In genomic region chr13:74061613-74062377, GRCm38 (mm10) we compare ENCODE assay signal across 8 mouse cellular contexts. TPM values are rescaled to one million over a fixed set of nuclear protein-coding genes. Genes with fewer than 3 reads are reported as not detected.
DNase-seq lines count a peak whose midpoint lies in the region; ATAC-seq and TF ChIP-seq lines count a peak whose summit lies in the region.

Gene Cep72, minus strand, starts transcription at chr13:74062299.

- peak; percentile 96 for ATAC-seq in embryonic facial prominence, embryonic 15.5 days (ENCODE audit: insufficient number of reproducible peaks, low FRiP score, low TSS enrichment, low read depth)
- peak; percentile 98 for ATAC-seq in limb, embryonic 13.5 days (ENCODE audit: low FRiP score, low read depth)
- ATAC-seq in midbrain, embryonic 15.5 days (replicated peaks) = peak; percentile 98

- DNase-seq in 416B (ENCODE audit: low read depth) = peak; percentile 92
- peak; percentile 86 for DNase-seq in heart, adult 8-10 months (ENCODE audit: low spot score)
- peak; percentile 79 to 90 for DNase-seq in kidney, adult 8-10 months
- peak; percentile 82 to 92 for DNase-seq in spleen, adult 18-20 months

- peak within 1 kb of the TSS; percentile 56 for H3K27ac ChIP-seq in bone marrow macrophage, adult 2 months (ENCODE audit: insufficient read depth, low read depth, low read length)
- H3K27ac ChIP-seq in embryonic facial prominence, embryonic 15.5 days (replicated peaks) = peak within 1 kb of the TSS; percentile 90
- peak within 1 kb of the TSS; percentile 79 for H3K27ac ChIP-seq in limb, embryonic 13.5 days
- H3K27ac ChIP-seq in midbrain, embryonic 15.5 days = peak within 1 kb of the TSS; percentile 74

- H3K9ac ChIP-seq in embryonic facial prominence, embryonic 15.5 days = peak within 1 kb of the TSS; percentile 70
- H3K9ac ChIP-seq in limb, embryonic 13.5 days = peak within 1 kb of the TSS; percentile 84
- peak within 1 kb of the TSS; percentile 76 for H3K9ac ChIP-seq in midbrain, embryonic 15.5 days

- peaks cover 8% of the 10 kb centered on the region for H3K4me1 ChIP-seq in bone marrow macrophage, adult 2 months (ENCODE audit: control insufficient read depth, insufficient read depth, low read length)
- H3K4me1 ChIP-seq in embryonic facial prominence, embryonic 15.5 days = no peaks in the 10 kb centered on the region
- peaks cover 3% of the 10 kb centered on the region for H3K4me1 ChIP-seq in limb, embryonic 13.5 days
- peaks cover 3% of the 10 kb centered on the region; the same call in 1 of the 2 replicates for H3K4me1 ChIP-seq in midbrain, embryonic 15.5 days

- 2% methylated on average over 47 of the region's 48 CpGs for WGBS in embryonic facial prominence, embryonic 15.5 days
- 3% methylated on average over 48 of the region's 48 CpGs for WGBS in limb, embryonic 13.5 days
- 3% methylated on average over 48 of the region's 48 CpGs for WGBS in midbrain, embryonic 15.5 days

- TF ChIP-seq CTCF in bone marrow macrophage, adult 2 months (IDR thresholded peaks at IDR 0.05; ENCODE audit: low read depth, low read length) = no peak

- TF ChIP-seq POLR2A in bone marrow macrophage, adult 2 months (IDR thresholded peaks at IDR 0.05; ENCODE audit: borderline replicate concordance, low read depth, low read length) = no peak

- H3K9me3 ChIP-seq in embryonic facial prominence, embryonic 15.5 days (replicated peaks) = no peaks in the 10 kb centered on the region
- H3K9me3 ChIP-seq in limb, embryonic 13.5 days = no peaks in the 10 kb centered on the region
- no peaks in the 10 kb centered on the region for H3K9me3 ChIP-seq in midbrain, embryonic 15.5 days

- peak within 1 kb of the TSS; percentile 49 for H3K4me2 ChIP-seq in embryonic facial prominence, embryonic 15.5 days (replicated peaks)
- peak within 1 kb of the TSS; percentile 61 for H3K4me2 ChIP-seq in limb, embryonic 13.5 days (replicated peaks)
- peak within 1 kb of the TSS; percentile 70 for H3K4me2 ChIP-seq in midbrain, embryonic 15.5 days

- peaks cover 5% of the 10 kb centered on the region; the same call in 1 of the 2 replicates for H3K36me3 ChIP-seq in embryonic facial prominence, embryonic 15.5 days
- peaks cover 24% of the 10 kb centered on the region for H3K36me3 ChIP-seq in limb, embryonic 13.5 days
- H3K36me3 ChIP-seq in midbrain, embryonic 15.5 days (replicated peaks) = no peaks in the 10 kb centered on the region

- no peaks in the 10 kb centered on the region for H3K27me3 ChIP-seq in embryonic facial prominence, embryonic 15.5 days
- no peaks in the 10 kb centered on the region for H3K27me3 ChIP-seq in limb, embryonic 13.5 days
- no peaks in the 10 kb centered on the region for H3K27me3 ChIP-seq in midbrain, embryonic 15.5 days (replicated peaks)

- H3K4me3 ChIP-seq in bone marrow macrophage, adult 2 months (ENCODE audit: insufficient read depth, low read length) = peak within 1 kb of the TSS; percentile 82
- peak within 1 kb of the TSS; percentile 91 for H3K4me3 ChIP-seq in embryonic facial prominence, embryonic 15.5 days (replicated peaks)
- H3K4me3 ChIP-seq in limb, embryonic 13.5 days = peak within 1 kb of the TSS; percentile 70
- peak within 1 kb of the TSS; percentile 94 for H3K4me3 ChIP-seq in midbrain, embryonic 15.5 days

RNA-seq across cellular contexts. Expression of gene Cep72, which starts in this region (rescaled TPM):
- 5.6 and 9.4 TPM in 2 replicates for polyA plus RNA-seq in bone marrow macrophage, adult 2 months (2012; ENCODE audit: insufficient read depth, insufficient read length, missing spikeins)
- 9.7 and 11.3 TPM in 2 replicates for polyA plus RNA-seq in embryonic facial prominence, embryonic 15.5 days (2015; fragmentation: Nextera tagmentation; extraction: Ambion mirVana)
- 1 to 10 TPM in 2 of 4 experiments, under 1 TPM in 2; 0.44 to 2.6 (median 1.1) TPM for total RNA-seq in heart, adult 8-10 months (2022)
- 15.3 and 16.1 TPM in 2 replicates for polyA plus RNA-seq in limb, embryonic 13.5 days (2015; fragmentation: Nextera tagmentation; extraction: Ambion mirVana)
- polyA plus RNA-seq in midbrain, embryonic 15.5 days (2015; fragmentation: Nextera tagmentation; extraction: Ambion mirVana) = 7.6 and 9.0 TPM in 2 replicates

Comparison
In these comparisons a context has a peak if more than half of its experiments do, and no peak if none do; other contexts are left out.
1. Peak in every context shown above with its lines: DNase-seq, ATAC-seq, H3K4me3 ChIP-seq and H3K27ac ChIP-seq.